Mouse (Mus musculus): ENCODE data around the gene Agr2. TPM values are rescaled to one million over a fixed set of nuclear protein-coding genes. Genes with fewer than 3 reads are reported as not detected.
A peak's percentile ranks its signal among the peaks of the same experiment; 100 is the strongest.

Gene Agr2
- polyA plus RNA-seq, 1 experiment = 0.69 TPM

GRCm38 (mm10) chr12:36028968-36029645 is 36.4 kb downstream of the Agr2 start:
- 26% methylated on average over 5 of the region's 5 CpGs for WGBS
- H3K4me3 ChIP-seq (ENCODE audit: control insufficient read depth, insufficient read depth, low read length) = no peak overlapping the region
- DNase-seq = no peak
- TF ChIP-seq POLR2A (IDR thresholded peaks at IDR 0.05; ENCODE audit: control insufficient read depth, extremely low read depth, insufficient read depth, low read length, poor library complexity) (no peak), CTCF (IDR thresholded peaks at IDR 0.05; ENCODE audit: borderline replicate concordance, control insufficient read depth, extremely low read depth, insufficient read depth, low read length, poor library complexity) (no peak)
- no peaks in the 10 kb centered on the region for H3K36me3 ChIP-seq (ENCODE audit: control insufficient read depth, insufficient read depth, low read length)
- H3K4me1 ChIP-seq (replicated peaks; ENCODE audit: control insufficient read depth, insufficient read depth, low read length) = peaks cover 16% of the 10 kb centered on the region
- H3K27me3 ChIP-seq (ENCODE audit: control insufficient read depth, insufficient read depth, low read length) = no peaks in the 10 kb centered on the region
- peak overlapping the region; percentile 77; the same call in 1 of the 2 replicates for H3K27ac ChIP-seq (ENCODE audit: control insufficient read depth, insufficient read depth, low read length)

- no peaks in the 10 kb centered on the region for H3K36me3 ChIP-seq (ENCODE audit: control insufficient read depth, insufficient read depth, low read length)
- H3K27ac ChIP-seq (ENCODE audit: control insufficient read depth, insufficient read depth, low read length) = peak overlapping the region; percentile 39; the same call in 1 of the 2 replicates
- WGBS = 40% methylated on average over 4 of the region's 6 CpGs
- no peaks in the 10 kb centered on the region for H3K27me3 ChIP-seq (ENCODE audit: control insufficient read depth, insufficient read depth, low read length)
- DNase-seq = no peak
- no peak for TF ChIP-seq POLR2A (IDR thresholded peaks at IDR 0.05; ENCODE audit: control insufficient read depth, extremely low read depth, insufficient read depth, low read length, poor library complexity)
- no peak for TF ChIP-seq CTCF (IDR thresholded peaks at IDR 0.05; ENCODE audit: borderline replicate concordance, control insufficient read depth, extremely low read depth, insufficient read depth, low read length, poor library complexity)
- no peak overlapping the region for H3K4me3 ChIP-seq (ENCODE audit: control insufficient read depth, insufficient read depth, low read length)
- H3K4me1 ChIP-seq (replicated peaks; ENCODE audit: control insufficient read depth, insufficient read depth, low read length) = peaks cover 16% of the 10 kb centered on the region
These were observed 37.0 kb downstream of the Agr2 start for GRCm38 (mm10) chr12:36029687-36030086.

GRCm38 (mm10) chr12:36030660-36031363 is 38.1 kb downstream of the Agr2 start:
- H3K36me3 ChIP-seq (ENCODE audit: control insufficient read depth, insufficient read depth, low read length) = no peaks in the 10 kb centered on the region
- 93% methylated on average over 12 of the region's 12 CpGs for WGBS
- DNase-seq = no peak
- no peak overlapping the region for H3K4me3 ChIP-seq (ENCODE audit: control insufficient read depth, insufficient read depth, low read length)
- no peak overlapping the region for H3K27ac ChIP-seq (ENCODE audit: control insufficient read depth, insufficient read depth, low read length)
- no peaks in the 10 kb centered on the region for H3K27me3 ChIP-seq (ENCODE audit: control insufficient read depth, insufficient read depth, low read length)
- no peak for TF ChIP-seq CTCF (IDR thresholded peaks at IDR 0.05; ENCODE audit: borderline replicate concordance, control insufficient read depth, extremely low read depth, insufficient read depth, low read length, poor library complexity)
- peaks cover 13% of the 10 kb centered on the region for H3K4me1 ChIP-seq (replicated peaks; ENCODE audit: control insufficient read depth, insufficient read depth, low read length)

GRCm38 (mm10) chr12:36032419-36032818 is 39.7 kb downstream of the Agr2 start:
- Histone ChIP-seq H3K4me3 (ENCODE audit: control insufficient read depth, insufficient read depth, low read length) (no peak overlapping the region), H3K27me3 (ENCODE audit: control insufficient read depth, insufficient read depth, low read length) (no peaks in the 10 kb centered on the region), H3K4me1 (replicated peaks; ENCODE audit: control insufficient read depth, insufficient read depth, low read length) (peaks cover 13% of the 10 kb centered on the region), H3K27ac (ENCODE audit: control insufficient read depth, insufficient read depth, low read length) (no peak overlapping the region), H3K36me3 (ENCODE audit: control insufficient read depth, insufficient read depth, low read length) (no peaks in the 10 kb centered on the region)
- 43% methylated on average over 4 of the region's 4 CpGs for WGBS
- DNase-seq = no peak
- TF ChIP-seq CTCF (IDR thresholded peaks at IDR 0.05; ENCODE audit: borderline replicate concordance, control insufficient read depth, extremely low read depth, insufficient read depth, low read length, poor library complexity) = no peak
- no peak for TF ChIP-seq POLR2A (IDR thresholded peaks at IDR 0.05; ENCODE audit: control insufficient read depth, extremely low read depth, insufficient read depth, low read length, poor library complexity)

GRCm38 (mm10) chr12:36035501-36035900 is 42.8 kb downstream of the Agr2 start:
- WGBS = 63% methylated on average over 6 of the region's 6 CpGs
- no peaks in the 10 kb centered on the region for H3K36me3 ChIP-seq (ENCODE audit: control insufficient read depth, insufficient read depth, low read length)
- H3K27me3 ChIP-seq (ENCODE audit: control insufficient read depth, insufficient read depth, low read length) = no peaks in the 10 kb centered on the region
- no peak overlapping the region for H3K27ac ChIP-seq (ENCODE audit: control insufficient read depth, insufficient read depth, low read length)
- TF ChIP-seq CTCF (IDR thresholded peaks at IDR 0.05; ENCODE audit: borderline replicate concordance, control insufficient read depth, extremely low read depth, insufficient read depth, low read length, poor library complexity) (no peak), POLR2A (IDR thresholded peaks at IDR 0.05; ENCODE audit: control insufficient read depth, extremely low read depth, insufficient read depth, low read length, poor library complexity) (no peak)
- no peak overlapping the region for H3K4me3 ChIP-seq (ENCODE audit: control insufficient read depth, insufficient read depth, low read length)
- no peak for DNase-seq
- H3K4me1 ChIP-seq (replicated peaks; ENCODE audit: control insufficient read depth, insufficient read depth, low read length) = peaks cover 13% of the 10 kb centered on the region

GRCm38 (mm10) chr12:36036121-36036520 is 43.4 kb downstream of the Agr2 start:
- no peak overlapping the region for H3K27ac ChIP-seq (ENCODE audit: control insufficient read depth, insufficient read depth, low read length)
- no peak for DNase-seq
- no peak overlapping the region for H3K4me3 ChIP-seq (ENCODE audit: control insufficient read depth, insufficient read depth, low read length)
- WGBS = 97% methylated on average over 7 of the region's 7 CpGs
- H3K27me3 ChIP-seq (ENCODE audit: control insufficient read depth, insufficient read depth, low read length) = no peaks in the 10 kb centered on the region
- TF ChIP-seq POLR2A (IDR thresholded peaks at IDR 0.05; ENCODE audit: control insufficient read depth, extremely low read depth, insufficient read depth, low read length, poor library complexity) (no peak), CTCF (IDR thresholded peaks at IDR 0.05; ENCODE audit: borderline replicate concordance, control insufficient read depth, extremely low read depth, insufficient read depth, low read length, poor library complexity) (no peak)
- no peaks in the 10 kb centered on the region for H3K36me3 ChIP-seq (ENCODE audit: control insufficient read depth, insufficient read depth, low read length)
- H3K4me1 ChIP-seq (replicated peaks; ENCODE audit: control insufficient read depth, insufficient read depth, low read length) = peaks cover 16% of the 10 kb centered on the region
